Mouse (Mus musculus): Measurements from ENCODE around the gene Ap1ar.

Gene Ap1ar

GRCm38 (mm10) chr3:127837154-127837865, at the start of gene Ap1ar:
Gene Ap1ar (minus strand): TSS chr3:127837523.
- peak; percentile 95 to 96 for DNase-seq

- DNase-seq: no peak
Observed at GRCm38 (mm10) chr3:127881684-127882083, 44.4 kb upstream of the Ap1ar start.

DNA sequence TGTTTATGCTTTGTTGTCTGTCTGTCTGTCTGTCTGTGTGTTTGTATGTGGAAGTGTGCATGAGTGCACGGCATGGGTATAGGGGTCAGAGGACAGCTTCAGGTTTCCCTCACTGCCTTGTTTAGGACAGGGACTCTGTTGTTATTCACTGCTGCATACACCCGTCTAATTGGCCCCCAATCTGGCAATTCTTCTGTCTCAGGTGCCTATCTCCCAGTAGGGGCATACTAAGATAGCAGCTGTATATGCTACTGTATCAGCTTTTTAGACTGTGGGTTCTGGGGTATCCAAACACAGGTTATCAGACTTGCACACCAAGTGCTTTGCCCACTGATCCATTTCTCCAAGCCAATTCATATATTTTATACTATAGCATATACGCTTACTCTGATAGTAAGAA, 42.6 kb upstream of the Ap1ar start:
- no peak for DNase-seq

DNA sequence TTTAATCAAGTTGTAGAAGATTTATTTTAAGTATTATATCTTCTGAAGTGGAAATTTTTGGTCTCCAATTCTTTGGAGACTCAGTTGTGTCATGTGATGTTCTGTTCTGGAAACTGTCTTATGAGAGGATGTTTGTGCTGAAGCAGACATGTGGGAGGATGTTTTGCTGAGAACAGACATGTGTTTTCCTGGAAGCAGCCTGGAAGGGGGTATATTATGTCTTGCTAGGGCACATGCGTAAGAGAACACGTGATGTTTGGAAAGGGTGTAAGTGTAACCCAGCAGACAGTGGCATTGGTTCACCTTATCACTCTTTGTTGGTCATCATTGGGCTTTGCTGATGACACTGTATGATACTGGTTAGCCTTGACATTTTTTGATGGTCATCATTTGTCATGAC, 38.2 kb upstream of the Ap1ar start:
- no peak for DNase-seq

DNA sequence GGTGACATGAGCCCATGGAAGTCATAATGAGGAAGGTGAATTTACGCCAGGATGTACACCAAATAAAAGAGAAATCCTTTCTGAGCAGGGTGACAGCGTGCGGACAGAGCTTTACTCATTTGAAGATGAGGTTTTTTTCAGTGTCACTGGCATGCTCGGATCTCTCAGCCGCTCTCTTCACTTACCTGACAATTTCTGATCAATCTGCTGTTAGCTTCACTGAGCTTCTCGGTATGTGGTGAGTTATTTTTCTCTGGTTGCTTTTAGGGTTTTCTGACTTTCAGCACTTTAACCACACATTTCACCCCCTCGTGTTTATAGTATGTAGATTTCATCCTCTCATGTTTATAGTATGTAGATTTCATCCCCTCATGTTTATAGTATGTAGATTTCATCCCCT, 37.7 kb upstream of the Ap1ar start:
- no peak for DNase-seq

DNA sequence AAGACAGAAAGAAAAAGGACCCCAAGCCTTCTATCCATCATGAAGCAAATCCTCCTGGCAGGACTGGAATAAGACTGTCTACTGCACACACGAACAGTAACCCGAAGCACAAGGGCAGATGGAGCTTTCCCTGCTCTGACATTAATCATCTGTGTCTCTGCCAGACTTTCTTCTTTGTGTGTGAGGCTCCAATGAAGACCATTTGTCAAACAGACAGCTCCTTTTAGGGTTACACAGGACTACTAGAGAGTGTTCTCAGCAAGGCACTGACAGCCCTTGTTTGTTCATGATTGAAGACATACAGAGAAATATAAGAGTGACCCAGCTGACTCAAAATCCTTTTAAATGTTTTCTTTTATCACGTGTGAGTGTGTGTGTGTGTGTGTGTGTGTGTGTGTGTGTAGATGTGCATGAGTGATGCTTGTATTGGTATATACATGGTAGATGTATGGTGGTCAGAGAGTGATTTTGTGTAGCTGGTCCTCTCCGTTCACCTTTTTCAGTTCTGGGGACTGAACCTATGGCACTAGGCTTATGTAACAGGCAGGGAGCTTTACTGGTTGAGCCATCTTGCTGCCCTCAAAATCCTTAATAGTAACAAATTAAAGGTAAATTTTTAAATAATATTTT, 37.0 kb upstream of the Ap1ar start:
- no peak for DNase-seq

DNA sequence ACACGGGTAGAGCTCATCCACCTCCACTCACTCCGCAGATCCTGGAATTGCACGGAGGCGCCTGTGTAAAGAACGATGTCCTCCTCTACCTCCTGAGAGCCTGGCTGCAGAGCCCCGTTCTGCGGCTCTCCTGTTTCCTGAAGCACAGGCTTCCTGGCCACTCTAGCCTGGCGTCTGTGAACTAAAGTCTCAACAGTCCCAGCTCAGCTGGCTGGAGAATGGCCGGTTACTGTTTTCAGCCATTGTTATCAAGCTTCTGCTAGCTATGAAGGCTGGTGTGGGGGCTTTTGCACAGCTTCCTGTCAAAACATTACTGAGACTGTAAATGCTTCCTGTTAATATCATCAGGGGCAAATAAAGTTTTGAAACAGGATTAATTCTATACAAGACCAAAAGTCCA, 34.3 kb upstream of the Ap1ar start:
- DNase-seq: no peak

GRCm38 (mm10) chr3:127868880-127869279, 31.6 kb upstream of the Ap1ar start:
- no peak for DNase-seq

GRCm38 (mm10) chr3:127868046-127868758, 30.9 kb upstream of the Ap1ar start:
- no peak for DNase-seq

- DNase-seq: no peak
Observed at GRCm38 (mm10) chr3:127864242-127864641, 26.9 kb upstream of the Ap1ar start.

GRCm38 (mm10) chr3:127863571-127863970, 26.2 kb upstream of the Ap1ar start:
- DNase-seq: no peak

DNA sequence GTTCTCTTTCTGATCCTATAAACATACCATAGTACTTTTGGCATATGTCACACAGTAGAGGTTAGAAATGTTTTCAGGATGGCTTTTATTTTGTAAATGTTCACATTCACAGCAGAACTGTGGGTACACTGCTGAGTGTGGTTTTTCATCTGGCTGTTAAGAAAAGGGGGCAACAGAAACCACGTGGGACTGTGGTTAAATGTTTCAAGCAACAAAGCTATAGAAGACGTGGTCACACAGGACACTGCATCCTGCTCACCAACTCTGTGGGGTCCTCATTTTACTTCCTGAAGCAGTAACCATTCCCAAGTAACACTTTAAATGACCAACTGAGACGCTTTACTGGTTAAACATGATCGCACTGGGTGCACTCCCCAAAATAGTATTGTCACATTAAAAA, 25.2 kb upstream of the Ap1ar start:
- no peak for DNase-seq

DNA sequence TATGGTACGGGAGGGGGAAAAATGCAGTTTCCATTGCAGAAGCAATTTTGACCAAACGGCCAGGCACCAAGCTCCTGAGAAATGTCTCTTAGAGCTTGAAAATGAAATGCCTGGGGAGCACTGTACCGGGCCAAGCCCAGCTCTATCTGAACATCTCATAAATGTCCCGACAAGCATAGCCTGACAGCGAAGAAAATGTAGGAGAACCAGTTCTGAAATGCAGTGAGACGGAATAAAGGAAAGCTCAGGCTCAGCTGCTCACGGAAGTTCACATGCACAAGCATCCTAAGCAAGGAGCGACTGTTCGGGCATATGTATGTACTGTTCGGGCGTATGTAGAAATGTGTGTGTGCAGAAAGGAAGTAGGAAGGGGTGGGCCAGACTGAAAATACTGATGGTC, 24.0 kb upstream of the Ap1ar start:
- peak; percentile 11 to 34 for DNase-seq

DNA sequence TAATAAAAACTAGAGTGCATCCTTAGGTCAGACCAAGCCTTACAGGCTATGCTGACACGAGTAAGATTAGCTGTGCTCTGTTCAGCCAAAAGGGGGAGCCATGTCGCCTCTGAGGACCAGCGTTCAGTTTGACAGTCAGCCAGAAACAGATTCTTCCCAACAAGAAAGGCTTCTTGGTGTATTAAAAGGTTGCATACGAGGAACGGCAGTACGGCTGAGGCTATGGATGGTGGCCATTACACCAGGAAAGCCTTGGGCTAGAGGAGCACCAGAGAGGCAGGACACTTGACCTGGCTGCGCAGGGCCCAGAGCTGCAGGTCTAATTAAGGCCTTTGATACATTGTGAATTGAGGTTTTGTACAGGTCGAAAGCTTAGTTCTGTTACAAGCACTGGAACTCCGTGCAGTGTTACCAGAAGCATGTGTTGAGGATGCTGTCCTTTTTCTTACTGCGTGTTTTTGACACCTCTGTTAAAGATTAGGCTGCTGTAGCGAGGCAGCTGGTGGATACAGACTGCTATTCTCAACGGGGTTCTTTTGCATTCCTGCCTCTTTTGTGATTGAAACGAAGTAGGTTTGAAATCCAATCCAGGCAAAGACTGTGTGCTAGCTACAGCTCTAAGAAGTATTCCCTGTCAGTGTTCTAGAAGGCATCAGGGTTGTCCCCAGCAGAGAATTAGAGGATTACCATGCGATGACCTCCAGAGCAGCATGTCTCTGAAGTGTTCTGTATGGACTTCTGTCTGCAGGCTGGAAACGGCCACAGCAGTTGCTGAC, 16.3 kb upstream of the Ap1ar start:
- DNase-seq: peak; percentile 53 to 77

DNA sequence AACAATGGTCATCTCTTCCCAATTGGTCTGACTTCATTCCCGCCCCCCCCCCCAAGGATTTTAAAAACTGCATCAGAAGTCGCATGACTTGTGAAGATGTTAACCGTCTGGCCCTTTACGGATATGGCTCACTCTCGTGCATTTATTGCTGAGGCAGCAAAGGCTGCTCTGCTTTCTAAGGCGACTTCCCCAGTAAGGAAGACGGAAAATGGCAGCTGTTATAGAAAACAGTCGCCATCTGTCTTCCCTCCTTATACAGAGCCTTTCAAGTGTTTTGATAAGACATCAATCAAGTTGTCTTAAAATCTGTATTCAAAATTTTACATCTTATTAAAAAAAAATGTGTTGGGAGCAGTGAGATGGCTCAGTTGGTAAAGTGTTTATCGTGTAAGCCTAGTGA, 15.4 kb upstream of the Ap1ar start:
- no peak for DNase-seq

DNA sequence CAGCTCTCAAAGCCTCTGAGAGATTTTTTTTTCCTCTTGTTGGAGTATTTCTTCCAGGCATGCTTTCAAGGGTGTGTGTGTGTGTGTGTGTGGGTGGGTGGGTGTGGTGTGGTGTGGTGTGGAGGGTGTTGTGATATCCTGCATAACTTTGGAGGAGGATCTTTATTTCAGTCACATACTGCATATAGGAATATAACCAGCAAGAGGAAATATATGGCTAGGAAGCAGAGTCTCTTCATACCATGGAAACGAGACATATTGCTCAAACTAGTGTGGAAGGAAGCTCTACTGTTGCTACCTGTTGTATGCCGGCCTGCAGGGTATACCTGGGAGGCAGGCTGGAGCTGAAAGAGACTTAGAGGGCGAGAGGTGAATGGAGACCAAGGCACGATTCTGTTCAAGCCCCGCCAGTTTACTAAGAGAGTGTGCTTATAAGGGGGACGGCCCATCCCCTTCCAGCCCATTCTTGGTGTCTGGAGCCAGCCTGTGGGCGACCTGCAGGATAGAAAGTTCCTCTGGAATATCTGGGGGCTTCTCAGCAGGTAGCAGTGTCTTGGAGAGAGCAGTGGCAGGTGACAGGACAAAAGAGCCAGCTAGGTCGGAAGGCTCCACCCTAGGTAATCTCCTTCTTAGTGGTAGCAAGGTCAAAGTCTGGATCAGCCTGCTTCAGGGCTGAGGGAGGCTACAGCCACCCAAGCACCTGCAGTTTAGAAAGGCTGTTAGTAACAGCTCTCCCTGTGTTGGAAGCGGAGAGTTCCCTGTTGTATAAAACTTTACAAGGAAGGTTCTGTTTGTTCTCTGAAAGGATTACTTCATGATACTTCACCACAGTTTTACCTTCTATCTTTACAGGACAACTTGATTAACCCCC, 13.7 kb upstream of the Ap1ar start:
- DNase-seq: no peak

GRCm38 (mm10) chr3:127849922-127850321, 12.6 kb upstream of the Ap1ar start:
- DNase-seq: no peak

GRCm38 (mm10) chr3:127848088-127848808, 10.9 kb upstream of the Ap1ar start:
- no peak for DNase-seq

- no peak for DNase-seq
Observed at GRCm38 (mm10) chr3:127843941-127844327, 6.6 kb upstream of the Ap1ar start.

DNA sequence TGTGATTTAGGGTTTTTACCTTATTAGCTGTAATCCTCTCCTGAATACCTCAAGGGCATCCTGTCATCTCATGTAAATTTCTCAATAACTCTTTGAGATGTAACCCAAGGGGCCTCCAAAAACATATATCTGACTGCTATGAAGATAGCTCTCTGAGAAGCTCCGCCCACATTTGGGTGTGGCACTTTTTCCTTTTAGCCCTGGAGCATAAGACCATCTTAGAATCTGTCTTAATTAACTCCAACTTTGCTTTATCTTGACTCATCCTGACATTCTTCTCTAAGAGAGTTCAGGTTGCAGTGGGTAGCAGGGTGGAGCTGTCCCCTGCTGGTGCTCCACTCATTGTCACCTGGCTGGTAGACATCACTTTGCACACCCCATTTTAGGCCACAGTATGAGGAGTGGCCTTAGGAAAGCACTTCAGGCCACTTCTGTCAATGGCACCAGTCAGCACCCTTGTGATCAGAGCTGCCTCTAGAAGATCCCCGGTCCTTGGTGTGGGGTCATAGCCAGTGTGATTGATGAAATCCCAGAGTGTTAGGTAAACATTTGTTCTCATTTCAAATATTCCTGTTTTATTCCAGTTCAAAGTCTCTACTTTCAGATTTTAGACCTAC, 6.1 kb upstream of the Ap1ar start:
- no peak for DNase-seq

- DNase-seq: no peak
Observed at GRCm38 (mm10) chr3:127841926-127842325, 4.6 kb upstream of the Ap1ar start.

Measured in kidney, adult 8-10 months (tissue).